Mouse (Mus musculus): ENCODE data around the gene Scgb1a1.

DNA sequence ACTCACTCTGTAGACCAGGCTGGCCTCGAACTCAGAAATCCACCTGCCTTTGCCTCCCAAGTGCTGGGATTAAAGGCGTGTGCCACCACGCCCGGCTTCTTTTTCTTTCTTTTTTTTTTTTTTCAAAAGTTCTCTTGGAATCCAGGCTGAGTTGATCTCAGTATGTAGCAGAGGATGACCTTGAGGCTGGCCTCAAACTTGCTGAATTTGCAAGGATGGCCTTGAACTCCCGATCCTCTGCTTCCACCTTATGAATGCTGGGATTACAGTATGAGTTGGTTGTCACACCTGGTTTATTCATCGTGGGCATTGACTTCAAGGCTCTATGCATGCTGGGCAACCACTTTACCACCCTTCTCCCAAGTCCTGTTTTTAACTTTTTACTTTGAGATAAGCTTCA lies 47.1 kb downstream of the Scgb1a1 start:
- TF ChIP-seq POLR2A (IDR thresholded peaks at IDR 0.05; ENCODE audit: extremely low read depth, insufficient read depth, low read length) (no peak), CTCF (IDR thresholded peaks at IDR 0.05; ENCODE audit: extremely low read depth, insufficient read depth, low read length) (no peak)

Measured in cortical plate, adult 2 months (tissue).